Mouse (Mus musculus): ENCODE data around the gene Olfr27.

The Olfr27 gene

GRCm38 (mm10) chr9:39127831-39128230 is at the start of gene Olfr27:
TSS of gene Olfr27 (plus strand) at chr9:39128131.
- no peak for DNase-seq

- DNase-seq: no peak
These were observed 49.1 kb upstream of the Olfr27 start, which contains the start of gene Olfr938 for GRCm38 (mm10) chr9:39078787-39079186. TSS of gene Olfr938 (minus strand) at chr9:39078887.

- no peak for DNase-seq
These were observed 605 bp upstream of the Olfr27 start for GRCm38 (mm10) chr9:39127326-39127725.

- DNase-seq: no peak
These were observed 24.5 kb downstream of the Olfr27 start for GRCm38 (mm10) chr9:39152401-39152800.

- no peak for DNase-seq
These were observed 38.1 kb downstream of the Olfr27 start, which contains the start of gene Olfr943 for GRCm38 (mm10) chr9:39166004-39166403. TSS of gene Olfr943 (plus strand) at chr9:39166304.
